Mouse (Mus musculus) mouse trophoblast stem cell (cell line): ENCODE results near the gene Pacsin1.
"Not testable (repeated sequence)": the region's sequence is repeated elsewhere in the genome, so short reads cannot be mapped to it uniquely, and the experiment has no call there.

ENCODE experiments used
- in situ Hi-C, 2 experiments: fragments of 300-500 bp; cut with MseI, MboI; formaldehyde crosslinking; loops; 2 replicates in 1 of 2; 3 replicates in 1 of 2; pipeline ENCODE4 v1.15.1; 2025

Pacsin1 gene

DNA sequence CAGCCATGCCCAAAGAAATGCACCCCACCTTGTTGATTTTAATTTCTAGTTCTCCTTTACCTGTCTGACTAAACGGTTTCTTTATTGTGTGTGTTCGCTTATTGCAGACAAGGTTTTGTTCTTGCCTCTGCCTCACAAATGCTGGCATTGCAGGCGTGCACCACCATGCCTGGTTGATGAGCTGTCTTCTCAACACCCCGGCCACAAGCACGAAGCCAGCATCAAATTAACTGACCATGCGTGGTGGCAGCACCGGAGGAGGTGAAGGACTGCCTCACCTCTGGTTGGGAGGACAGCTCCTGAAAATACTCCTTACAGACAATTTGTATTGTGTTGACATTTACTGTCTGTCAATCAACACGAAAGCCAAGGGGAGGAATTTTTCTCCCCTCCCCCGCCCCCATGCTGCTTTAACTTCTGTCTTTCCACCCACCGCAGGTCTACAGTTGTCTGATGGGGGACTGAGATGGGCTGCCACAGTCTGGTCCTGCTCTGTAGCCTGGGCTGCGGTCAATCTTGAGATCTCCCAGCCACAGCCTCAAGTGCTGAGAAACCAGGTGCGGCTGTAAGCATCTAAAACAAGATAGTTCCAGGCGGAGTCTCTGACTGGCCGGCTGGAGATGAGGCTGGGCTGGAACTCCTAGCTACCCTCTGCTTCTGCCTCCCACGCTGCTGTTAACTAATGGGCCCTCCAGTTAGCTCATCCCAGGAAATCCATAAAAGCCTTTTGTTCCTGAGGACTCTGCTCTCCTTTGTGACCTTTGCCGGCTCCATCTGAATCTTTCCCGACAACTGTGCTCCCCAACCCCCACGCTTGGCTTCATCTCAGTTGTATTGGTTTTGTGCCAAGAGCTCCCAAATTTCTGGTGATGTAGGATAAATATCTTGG is 18.9 kb upstream of the Pacsin1 start, which contains the start of gene Rps10:
Rps10 (minus strand) TSS at position 538 of the 889 bp plus-strand sequence.
- in situ Hi-C loops: no loop called here

DNA sequence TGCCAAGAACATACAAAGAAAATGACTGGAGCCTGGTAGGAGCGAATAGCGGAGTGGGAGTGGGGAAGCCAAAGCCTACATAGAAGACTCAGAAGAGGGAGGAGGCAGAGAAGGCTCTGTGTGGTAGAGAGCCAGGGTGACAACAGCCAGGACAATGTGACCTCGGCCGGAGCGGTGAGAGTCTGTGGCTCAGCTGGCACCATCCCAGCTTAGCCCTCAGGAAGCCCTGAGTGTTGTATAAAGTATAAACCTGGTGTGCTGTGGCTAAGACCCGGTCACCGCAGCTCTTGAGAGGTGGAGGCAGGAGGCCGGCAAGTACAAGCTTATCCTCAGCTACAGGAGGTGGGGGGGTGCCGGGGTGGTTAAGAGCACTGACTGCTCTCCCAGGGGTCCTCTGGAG is 18.0 kb upstream of the Pacsin1 start:
- in situ Hi-C loops: no loop called here

DNA sequence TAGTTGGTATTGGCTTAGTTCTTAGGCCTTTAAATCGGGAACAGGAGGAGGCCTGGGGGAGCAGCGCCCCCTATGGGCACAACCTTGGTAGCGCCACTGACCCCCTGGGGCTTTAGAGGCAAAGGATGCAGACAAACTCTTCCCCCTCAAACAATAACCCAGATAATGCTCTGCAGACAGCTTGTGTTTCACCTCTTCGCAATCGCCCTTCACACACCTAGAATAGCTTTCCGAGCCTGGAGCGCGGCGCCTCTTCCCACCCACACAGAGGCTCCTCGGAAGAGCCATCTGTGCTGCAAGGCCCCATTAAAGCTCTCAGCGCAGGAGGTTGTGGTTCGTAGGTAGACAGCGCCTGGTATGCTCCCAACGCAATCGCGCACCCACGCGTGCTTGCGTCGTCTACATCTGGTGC is 16.4 kb upstream of the Pacsin1 start:
- in situ Hi-C loops: no loop called here

DNA sequence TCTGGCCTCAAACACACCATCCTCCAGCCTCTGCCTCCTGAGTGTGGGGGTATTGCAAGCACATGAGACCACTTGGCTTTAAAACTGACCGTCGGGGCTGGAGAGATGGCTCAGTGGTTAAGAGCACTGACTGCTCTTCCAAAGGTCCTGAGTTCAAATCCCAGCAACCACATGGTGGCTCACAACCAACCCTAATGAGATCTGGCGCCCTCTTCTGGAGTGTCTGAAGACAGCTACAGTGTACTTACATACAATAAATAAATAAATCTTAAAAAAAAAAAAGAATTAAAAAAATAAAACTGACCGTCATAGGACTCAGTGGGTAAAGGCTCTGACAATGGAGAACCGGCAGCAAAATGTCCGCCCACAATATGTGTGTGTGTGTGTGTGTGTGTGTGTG is 15.5 kb upstream of the Pacsin1 start:
- in situ Hi-C loops: not testable (repeated sequence)

DNA sequence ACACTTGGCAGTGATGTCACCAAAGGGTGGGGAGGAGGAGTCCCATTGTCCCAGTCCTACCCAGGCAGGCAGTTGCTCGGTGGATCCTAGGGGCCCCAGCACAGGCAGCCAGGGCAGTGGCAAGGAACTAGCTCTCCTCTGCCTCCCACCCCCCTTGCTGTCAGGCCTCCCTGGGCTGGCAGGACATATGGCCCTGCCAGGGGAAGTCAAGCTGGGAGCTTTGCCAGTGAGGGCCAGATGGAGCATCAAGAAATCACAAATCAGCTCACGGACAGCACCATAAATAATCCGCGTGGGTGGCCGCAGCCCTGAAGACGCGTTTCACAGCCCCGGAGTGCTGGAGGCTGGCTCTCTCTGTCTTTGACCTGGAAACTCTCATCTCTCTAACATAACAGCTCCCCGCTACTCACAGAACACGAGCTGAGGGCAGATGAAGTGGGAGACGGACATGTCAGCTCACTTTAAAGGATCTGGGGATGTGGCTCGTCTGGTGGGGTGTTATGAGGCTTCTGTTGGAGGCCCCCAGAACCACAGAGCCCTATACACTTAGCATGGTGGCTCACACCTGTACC is 12.7 kb upstream of the Pacsin1 start:
- in situ Hi-C loops: no loop called here

DNA sequence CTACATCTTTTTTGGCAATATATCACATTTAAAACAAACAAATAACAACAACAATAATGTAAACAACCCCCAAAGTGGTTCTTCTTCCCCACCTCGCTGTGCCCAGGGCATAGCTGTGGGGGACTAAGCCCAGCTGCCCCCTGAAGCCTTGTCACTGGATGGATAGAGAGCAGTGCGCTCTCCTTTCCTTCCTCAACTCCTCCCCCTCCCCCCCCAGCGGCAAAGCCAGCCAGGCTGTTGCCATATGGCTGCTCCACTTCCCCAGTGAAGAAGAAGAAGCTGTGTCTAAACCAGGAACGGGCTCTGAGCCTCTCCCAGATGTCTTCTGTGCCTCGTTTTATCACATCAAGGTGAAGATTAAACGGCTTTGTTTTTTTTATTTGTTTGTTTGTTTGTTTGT is 12.2 kb upstream of the Pacsin1 start:
- in situ Hi-C loops: no loop called here

DNA sequence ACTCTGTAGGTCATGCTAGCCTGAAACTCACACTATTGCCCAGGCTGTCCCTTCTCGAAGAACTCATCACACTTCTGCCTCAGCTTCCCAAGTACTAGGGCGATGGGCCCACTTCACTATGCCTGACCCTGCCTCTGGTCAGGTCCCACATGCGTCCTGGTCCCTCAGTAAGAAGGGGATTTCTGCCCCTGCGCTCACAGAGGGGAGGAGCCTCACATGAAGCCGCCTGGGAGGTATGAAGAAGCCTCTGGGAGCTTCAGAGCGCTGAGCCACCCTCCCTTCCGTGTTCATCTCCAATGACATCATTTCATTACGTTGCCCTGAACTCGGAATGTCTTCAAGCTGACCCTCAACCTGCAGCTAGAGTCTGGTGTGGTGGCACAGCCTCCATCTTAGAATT is 11.6 kb upstream of the Pacsin1 start:
- in situ Hi-C loops: no loop called here

DNA sequence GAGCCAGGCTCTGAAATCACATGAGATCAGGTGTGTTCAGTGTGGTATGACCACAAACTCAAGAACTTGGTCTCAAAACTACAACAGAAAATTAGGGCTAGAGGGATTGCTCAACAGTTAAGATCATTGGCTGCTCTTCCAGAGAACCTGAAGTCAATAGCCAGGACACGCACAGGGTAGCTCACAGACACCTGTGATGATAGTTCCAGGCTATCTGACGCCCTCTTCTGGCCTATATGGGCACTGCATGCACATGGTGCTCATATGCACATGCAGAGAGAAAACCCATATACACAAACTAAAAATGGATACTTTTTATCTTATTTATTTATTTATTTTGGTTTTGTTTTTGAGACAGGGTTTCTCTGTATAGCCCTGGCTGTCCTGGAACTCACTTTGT is 10.7 kb upstream of the Pacsin1 start:
- in situ Hi-C loops: no loop called here

DNA sequence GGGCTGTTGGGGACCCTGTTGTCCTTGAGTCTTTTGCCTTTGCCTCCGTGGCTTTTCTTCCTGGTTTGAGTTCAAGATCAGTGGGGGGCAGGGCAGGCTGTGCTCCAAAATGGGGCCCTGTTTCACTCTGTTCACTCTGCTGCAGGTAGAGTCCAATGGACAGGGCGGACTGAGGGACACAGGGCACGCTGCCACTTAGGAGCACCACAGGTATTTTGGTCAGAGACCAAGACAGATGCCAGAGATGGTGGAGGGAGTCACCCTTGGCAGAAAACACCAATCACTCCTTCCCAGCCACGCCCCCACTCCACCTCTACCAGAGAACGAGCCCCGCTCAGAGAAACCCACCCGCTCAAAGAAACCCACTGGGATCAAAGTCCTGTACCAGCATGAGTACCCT is 9.5 kb upstream of the Pacsin1 start:
- in situ Hi-C loops: no loop called here

DNA sequence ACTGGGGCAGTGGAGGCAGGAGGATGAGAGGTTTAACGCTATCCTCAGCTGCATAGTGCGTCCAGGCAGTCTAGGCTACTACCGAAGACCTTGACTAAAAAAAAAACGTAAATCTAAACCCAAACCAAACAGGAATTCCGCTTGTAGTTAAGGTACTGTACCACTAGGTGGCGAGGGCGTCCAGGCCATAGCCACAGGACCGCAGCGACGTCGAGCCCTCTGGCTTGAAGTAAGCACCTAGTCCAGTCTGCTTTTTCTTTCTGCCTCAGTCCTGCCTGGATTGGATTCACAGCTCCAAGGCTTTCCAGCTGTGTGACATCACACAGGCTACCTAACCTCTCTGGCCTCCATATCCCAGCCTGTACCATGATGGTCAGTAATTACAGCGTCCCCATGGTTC is 5.1 kb upstream of the Pacsin1 start:
- in situ Hi-C loops: loop anchor here in 1 of 2 experiments (5.0 kb wide), 1 partner anchor 117 kb away; no protein-coding TSS in a partner anchor

DNA sequence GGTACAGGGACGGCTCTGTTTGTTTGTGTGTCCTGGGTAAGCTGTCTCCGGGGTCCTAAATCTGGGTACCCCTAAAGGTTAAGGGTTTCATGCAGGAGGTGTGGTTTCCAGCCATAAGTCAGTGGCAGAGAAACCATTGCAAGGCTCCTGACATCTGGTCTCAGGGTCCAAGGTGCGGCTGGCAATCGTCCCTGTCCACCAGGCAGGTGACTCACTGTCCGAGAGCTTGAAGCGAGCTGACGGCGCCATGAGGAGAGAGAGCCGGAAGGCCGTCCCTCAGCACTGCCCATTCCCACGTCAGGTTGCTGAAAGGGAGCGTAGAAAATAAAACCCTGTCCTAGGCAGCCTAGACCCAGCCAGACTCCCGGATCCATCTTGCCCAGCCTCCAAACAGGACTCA is 4.7 kb upstream of the Pacsin1 start:
- in situ Hi-C loops: loop anchor here in 1 of 2 experiments (5.0 kb wide), 1 partner anchor 117 kb away; no protein-coding TSS in a partner anchor

DNA sequence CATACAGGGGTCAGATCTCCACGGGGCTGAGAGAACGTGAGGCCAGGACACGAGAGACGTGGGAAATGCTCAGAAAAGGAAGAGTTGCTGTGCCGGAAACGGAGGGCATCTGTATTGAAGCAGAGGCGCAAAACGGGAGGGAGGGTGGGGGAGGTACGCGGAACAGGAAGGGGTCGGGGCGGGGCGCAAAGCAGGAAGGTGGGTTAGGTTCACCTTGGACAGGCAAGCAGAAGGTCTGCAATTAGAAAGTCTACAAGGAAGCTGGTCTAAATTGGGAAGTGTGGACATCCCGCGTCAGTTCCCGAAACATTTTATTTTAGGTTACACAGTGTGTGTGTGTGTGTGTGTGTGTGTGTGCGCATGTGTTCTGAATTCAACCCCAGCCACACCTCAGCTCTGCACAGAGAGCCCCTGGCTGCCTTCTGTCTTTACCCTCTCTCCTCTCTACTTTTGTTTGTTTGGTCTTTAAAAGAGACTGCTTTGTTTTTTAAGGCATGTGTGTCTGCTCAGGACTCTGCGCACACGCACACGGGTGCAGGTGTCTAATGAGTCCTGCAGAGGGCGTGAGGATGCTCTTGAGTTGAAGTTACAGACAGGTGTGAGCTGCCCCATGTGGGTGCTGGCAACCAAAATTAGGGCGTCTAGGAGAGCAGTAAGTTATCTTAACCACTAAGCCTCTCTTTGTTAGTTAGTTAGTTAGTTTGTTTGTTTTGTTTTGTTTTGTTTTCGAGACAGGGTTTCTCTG is 3.1 kb upstream of the Pacsin1 start:
- in situ Hi-C loops: loop anchor here in 1 of 2 experiments (5.0 kb wide), 1 partner anchor 115 kb away; no protein-coding TSS in a partner anchor

DNA sequence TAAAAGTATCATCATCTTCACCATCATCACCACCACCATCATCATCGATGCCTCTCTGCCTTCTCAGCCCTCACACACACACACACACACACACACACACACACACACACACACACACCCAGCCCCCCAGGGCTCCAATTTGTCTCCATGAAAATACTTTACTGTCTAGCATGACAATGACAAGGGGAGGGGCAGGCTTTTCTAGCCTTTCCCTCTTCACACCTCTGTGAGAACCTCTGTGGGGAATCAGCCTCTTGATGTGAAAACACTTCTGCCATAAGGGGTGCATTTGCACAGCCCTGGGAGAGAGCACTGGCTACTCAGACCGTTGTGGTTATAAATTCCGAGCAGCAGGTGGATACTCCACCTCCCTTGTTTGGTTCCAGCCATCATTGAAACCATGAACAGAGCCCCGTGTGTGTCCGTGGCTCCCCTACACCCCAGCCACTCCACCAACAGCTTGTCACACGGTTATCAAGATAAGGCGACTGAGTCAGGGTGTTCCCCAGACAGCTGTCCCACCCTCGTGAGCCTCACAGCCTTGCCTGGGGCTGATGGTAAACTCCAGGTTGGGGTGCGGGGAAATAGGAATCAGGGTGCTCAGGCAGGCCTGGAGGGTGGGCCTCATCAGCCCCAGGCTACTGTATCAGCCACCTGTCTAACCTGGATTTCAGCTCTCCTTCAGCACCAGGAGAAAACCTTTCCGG is 1.9 kb upstream of the Pacsin1 start:
- in situ Hi-C loops: loop anchor here in 1 of 2 experiments (5.0 kb wide), 1 partner anchor 114 kb away; no protein-coding TSS in a partner anchor

DNA sequence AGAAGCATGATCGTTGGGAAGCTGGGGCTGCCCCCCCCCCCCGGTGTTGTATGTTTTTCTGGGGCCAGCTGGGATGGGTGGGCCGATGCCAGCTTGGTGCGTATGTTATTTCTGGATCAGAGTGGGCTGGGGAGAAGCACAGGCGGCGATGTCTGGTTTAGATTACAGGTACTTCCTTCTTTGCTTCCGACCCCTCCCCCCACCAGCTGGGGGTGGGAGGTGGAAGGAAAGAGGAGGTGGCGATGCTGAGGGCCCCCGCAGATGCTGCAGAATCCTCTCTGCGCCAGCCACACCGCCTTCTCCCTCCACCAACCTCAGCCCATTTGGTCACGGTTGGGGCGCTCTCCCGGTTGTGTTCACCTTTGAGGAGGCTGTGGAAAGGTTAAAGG is 696 bp downstream of the Pacsin1 start:
- in situ Hi-C loops: no loop called here

DNA sequence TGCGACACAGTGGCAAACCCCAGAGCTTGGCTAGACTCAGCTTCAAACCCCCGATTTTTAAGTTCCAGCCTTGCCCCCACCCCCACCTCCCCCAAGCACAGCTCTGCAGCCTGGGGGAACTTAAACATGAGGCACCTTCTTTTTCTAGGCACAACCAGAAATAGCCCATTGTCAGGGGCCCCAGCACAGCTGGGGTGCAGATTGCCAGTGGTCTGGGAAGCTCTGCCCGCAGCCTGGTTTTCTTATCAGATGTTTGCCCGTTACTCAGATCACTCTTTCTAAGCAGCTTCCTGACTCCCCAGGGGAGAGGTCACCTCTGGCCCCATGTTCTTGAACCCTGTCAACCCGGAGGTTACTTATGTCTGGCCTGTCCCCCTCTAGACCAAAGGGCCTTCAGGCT is 1.1 kb downstream of the Pacsin1 start:
- in situ Hi-C loops: no loop called here

DNA sequence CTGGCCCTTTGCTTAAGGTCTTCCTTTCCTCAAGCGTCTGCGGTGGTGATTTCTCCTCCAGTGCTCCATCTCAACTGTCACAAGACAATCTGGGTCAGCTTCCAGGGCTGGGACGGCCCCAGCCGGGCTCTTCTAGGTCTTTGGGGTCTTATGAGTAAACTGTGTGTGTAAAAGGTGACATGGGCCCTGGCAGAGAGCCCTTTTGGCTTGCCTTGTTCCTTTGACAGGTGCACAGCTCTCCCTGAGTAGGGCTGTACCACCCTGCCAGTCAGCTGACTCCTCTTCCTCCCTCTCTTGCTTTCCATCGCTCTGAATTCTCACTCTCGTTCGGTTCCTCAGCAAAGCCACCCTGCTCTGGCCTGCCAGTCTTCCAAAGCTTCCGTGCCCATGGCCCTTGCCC is 1.8 kb downstream of the Pacsin1 start:
- in situ Hi-C loops: no loop called here

DNA sequence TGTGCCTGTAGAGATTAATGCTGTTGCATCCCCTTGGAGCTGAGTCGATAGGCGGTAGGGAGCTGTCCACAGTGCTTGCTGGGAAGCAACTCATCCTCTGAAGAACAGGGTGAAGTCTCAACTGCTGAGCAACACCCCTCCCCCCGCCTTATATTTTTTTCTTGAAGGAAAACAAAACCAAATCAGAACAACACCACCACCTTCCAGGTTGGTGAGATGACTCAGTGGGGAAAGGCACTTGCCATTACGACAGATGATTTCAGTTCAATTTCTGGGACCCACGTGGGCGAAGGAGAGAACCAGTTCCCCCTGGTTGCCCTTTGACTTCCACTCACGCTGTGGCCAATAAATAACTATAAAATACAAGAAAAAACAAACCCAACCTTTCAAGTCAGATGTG is 3.5 kb downstream of the Pacsin1 start:
- in situ Hi-C loops: no loop called here

DNA sequence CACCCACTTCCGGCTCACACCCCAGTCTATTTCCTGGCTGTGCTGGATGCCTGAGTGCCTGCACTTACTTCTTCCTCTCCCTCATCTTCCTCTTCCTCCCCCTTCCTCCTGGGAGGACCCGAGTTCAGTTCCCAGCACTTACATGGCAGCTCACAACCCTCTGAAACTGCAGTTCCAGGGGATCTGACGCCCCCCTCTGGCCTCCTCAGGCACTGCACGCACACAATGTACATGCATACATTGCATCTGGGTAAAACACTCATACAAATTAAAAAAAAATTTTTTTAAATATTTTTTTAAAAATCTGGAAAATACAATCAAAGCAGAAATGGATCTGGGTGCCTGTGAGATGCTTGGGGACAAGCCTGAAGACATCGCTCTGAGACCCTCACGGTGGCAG is 16.4 kb downstream of the Pacsin1 start:
- in situ Hi-C loops: no loop called here

DNA sequence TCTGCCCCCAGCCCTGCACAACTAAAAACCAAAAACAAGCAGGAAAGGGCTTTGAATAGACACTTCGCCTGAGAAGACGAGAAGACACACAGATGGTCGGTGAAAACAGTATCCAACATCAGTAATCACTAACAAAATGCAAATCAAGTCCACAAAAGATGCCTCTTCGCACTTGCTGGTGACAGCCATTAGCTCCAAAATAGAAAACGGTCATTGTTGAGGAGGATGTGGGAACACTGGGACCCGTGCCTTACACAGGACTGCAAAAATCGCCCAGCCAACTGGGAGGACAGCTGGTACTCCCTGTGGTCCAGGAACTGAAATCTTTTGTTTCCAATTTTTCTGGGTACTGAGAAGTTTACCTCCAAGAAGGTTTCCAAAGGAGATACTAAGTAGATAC is 18.6 kb downstream of the Pacsin1 start:
- in situ Hi-C loops: no loop called here

DNA sequence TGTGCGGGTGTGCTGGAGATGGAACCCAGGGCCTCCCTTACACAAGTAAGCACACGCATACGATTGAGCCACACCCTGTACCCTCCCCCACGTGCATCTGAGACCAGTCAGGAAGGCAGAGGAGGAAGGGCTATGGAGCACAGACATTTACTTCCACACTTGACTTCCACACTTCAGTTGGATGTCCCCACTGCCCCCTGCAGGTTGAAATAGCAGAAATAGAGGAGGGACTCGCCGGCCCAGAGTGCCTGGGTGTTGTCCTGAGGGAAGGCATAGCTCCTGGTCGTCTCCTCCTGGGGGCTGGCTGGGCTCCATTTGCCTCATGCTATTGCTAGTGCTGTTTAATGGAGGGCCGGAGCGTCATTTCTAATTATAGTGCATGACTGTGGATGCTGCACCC is 20.1 kb downstream of the Pacsin1 start:
- in situ Hi-C loops: no loop called here

DNA sequence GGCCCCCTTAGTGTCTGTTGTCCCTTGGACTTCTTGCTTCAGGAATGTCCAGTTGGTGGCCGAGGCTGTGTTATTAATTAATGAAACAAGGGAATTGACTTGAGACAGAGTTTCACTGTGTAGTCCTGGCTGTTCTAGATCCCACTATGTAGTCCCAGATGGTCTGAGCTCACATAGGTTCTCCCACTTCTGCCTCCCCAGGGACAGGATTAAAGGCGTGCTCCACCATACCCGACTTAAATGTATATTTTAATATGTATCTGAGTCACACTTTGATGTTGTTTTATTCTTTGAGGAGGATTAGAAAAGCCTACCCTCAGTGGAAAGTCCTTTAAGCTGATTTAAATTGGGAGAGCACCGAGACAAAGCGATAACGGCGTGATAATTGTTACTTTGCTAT is 21.0 kb downstream of the Pacsin1 start:
- in situ Hi-C loops: no loop called here

DNA sequence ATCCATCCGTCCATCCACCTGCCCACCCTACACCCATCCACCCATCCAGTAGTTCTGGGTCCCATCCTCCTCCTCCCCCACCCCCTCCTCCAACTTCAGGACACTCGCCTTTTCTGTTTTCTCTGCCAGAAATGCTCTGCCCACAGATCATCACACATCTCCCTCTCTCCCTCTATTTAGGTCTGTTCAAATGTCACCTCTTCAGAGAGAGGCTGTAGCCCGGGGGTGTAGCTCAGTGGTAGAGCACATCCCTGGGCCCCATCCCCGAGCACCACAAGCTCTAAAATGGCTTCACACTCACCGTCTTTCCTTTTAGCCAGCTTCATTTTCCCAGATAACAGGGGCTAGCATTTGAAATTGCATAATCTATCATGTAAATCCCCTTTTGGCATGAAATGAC is 22.4 kb downstream of the Pacsin1 start:
- in situ Hi-C loops: no loop called here
